8 mouse cellular contexts compared by ENCODE assay signal in the genomic region with DNA sequence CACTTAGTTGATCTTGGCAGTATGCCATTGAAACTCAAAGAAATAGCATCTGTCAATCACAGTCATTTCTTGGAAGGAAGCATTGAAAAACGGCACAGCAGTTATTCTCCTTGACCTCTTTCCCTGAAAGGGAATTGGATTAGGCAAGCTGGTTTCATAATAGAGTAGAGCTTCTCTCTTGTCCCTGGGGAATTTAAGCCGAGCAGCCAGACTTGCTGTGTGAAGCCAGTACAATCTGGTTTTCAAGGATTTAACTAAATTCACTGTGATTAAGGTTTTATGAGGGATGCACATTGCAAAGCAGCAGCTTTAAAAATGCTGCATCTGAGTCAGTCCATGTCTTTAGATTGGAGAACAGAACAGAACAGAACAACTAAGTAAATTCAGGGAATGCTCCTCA. TPM values are rescaled to one million over a fixed set of nuclear protein-coding genes. Genes with fewer than 3 reads are reported as not detected.
DNase-seq lines count a peak whose midpoint lies in the region; ATAC-seq lines count a peak whose summit lies in the region.

No protein-coding gene starts in this region.

- peak; percentile 77 for ATAC-seq in hindbrain, embryonic 16.5 days
- ATAC-seq in neural tube, embryonic 14.5 days (ENCODE audit: low read depth) = peak; percentile 49; the same call in 1 of the 2 replicates
- ATAC-seq in granulocyte monocyte progenitor cell, adult 5-6 weeks (replicated peaks; ENCODE audit: poor library complexity, severe bottlenecking) = no peak

- no peak overlapping the region for H3K4me3 ChIP-seq in hindbrain, embryonic 16.5 days (ENCODE audit: low read length)
- no peak overlapping the region for H3K4me3 ChIP-seq in neural tube, embryonic 14.5 days (ENCODE audit: low read depth, low read length)

- H3K4me1 ChIP-seq in hindbrain, embryonic 16.5 days (ENCODE audit: control insufficient read depth, insufficient read depth, low read depth, low read length) = peaks cover 10% of the 10 kb centered on the region
- H3K4me1 ChIP-seq in neural tube, embryonic 14.5 days (ENCODE audit: control insufficient read depth, insufficient read depth, low read length) = peaks cover 5% of the 10 kb centered on the region

- no peaks in the 10 kb centered on the region for H3K36me3 ChIP-seq in hindbrain, embryonic 16.5 days (ENCODE audit: control insufficient read depth, insufficient read depth, low read length)
- H3K36me3 ChIP-seq in neural tube, embryonic 14.5 days (ENCODE audit: control insufficient read depth, insufficient read depth, low read length) = no peaks in the 10 kb centered on the region

- H3K9ac ChIP-seq in hindbrain, embryonic 16.5 days (ENCODE audit: low read depth, low read length) = no peak overlapping the region
- no peak overlapping the region for H3K9ac ChIP-seq in neural tube, embryonic 14.5 days (replicated peaks; ENCODE audit: low read depth, low read length)

- DNase-seq in adrenal gland, adult (ENCODE audit: inconsistent age in 2 of 2, low spot score in 1 of 2) = peak; percentile 37 to 88
- DNase-seq in adrenal gland, postnatal 4 days (ENCODE audit: low spot score in 2 of 2) = no peak
- DNase-seq in ovary, adult 18-20 months (ENCODE audit: low spot score) = peak; percentile 19
- no peak for DNase-seq in ovary, postnatal 36 days (ENCODE audit: low spot score)
- DNase-seq in yolk sac, embryonic 10.5 days (ENCODE audit: low spot score) = no peak

- no peak overlapping the region for H3K27ac ChIP-seq in hindbrain, embryonic 16.5 days (ENCODE audit: low read depth, low read length)
- H3K27ac ChIP-seq in neural tube, embryonic 14.5 days (ENCODE audit: low read depth, low read length) = no peak overlapping the region

- H3K27me3 ChIP-seq in hindbrain, embryonic 16.5 days (replicated peaks; ENCODE audit: control insufficient read depth, insufficient read depth, low read length) = no peaks in the 10 kb centered on the region
- no peaks in the 10 kb centered on the region for H3K27me3 ChIP-seq in neural tube, embryonic 14.5 days (ENCODE audit: control insufficient read depth, insufficient read depth, low read length)

- H3K4me2 ChIP-seq in hindbrain, embryonic 16.5 days (ENCODE audit: low read length) = no peak overlapping the region
- H3K4me2 ChIP-seq in neural tube, embryonic 14.5 days (ENCODE audit: low read depth, low read length) = no peak overlapping the region

- 3% methylated on average over 2 of the region's 2 CpGs for whole genome bisulfite sequencing in hindbrain, embryonic 16.5 days
- 8% methylated on average over 2 of the region's 2 CpGs for WGBS in neural tube, embryonic 14.5 days

- no peaks in the 10 kb centered on the region for H3K9me3 ChIP-seq in hindbrain, embryonic 16.5 days (ENCODE audit: control insufficient read depth, low read length)
- H3K9me3 ChIP-seq in neural tube, embryonic 14.5 days (ENCODE audit: control insufficient read depth, low read length) = no peaks in the 10 kb centered on the region

RNA-seq across cellular contexts. Expression of a gene that starts 46.8 kb away (rescaled TPM):
- total RNA-seq in adrenal gland, postnatal 4 days (2021) = 100 to 1,000 TPM in 1 of 2 experiments, 10 to 100 TPM in 1; 93.7 to 119 TPM
- polyA plus RNA-seq in hindbrain, embryonic 16.5 days (2015; fragmentation: Nextera tagmentation; extraction: Ambion mirVana) = 20.5 and 22.3 TPM in 2 replicates
- polyA plus RNA-seq in neural tube, embryonic 14.5 days (2014; fragmentation: Nextera tagmentation; extraction: Ambion mirVana) = 27.3 and 28.9 TPM in 2 replicates
- total RNA-seq in granulocyte monocyte progenitor cell, adult 5-6 weeks (2014; fragmentation: Nextera tagmentation) = 8.7 and 9.6 TPM in 2 replicates
- total RNA-seq in granulocyte monocyte progenitor cell, adult 5-6 weeks (2017) = 21.1 and 21.5 TPM in 2 replicates

Comparison
In these comparisons a context has a peak if more than half of its experiments do, and no peak if none do; other contexts are left out.
1. DNase-seq: peak in adrenal gland, adult (2 of 2) and ovary, adult 18-20 months (single experiment); none in adrenal gland, postnatal 4 days (0 of 2), ovary, postnatal 36 days (single experiment) and yolk sac, embryonic 10.5 days (single experiment).
2. RNA of a gene that starts 46.8 kb away (total RNA-seq): 93.7 to 119 TPM in adrenal gland, postnatal 4 days; 8.7 to 21.5 TPM in granulocyte monocyte progenitor cell, adult 5-6 weeks; every median in the first group is over 4 times any median in the second.